Mouse (Mus musculus) urinary bladder, postnatal 36 days (tissue): ENCODE data around the gene Ppp1r27.
"Not testable (repeated sequence)": the region's sequence is repeated elsewhere in the genome, so short reads cannot be mapped to it uniquely, and the experiment has no call there.

Experiments
- DNase-seq, 2 experiments: peaks; one replicate each; pipeline ENCODE4 v3.0.0; 2022; ENCODE audit warnings: low spot score in 2 of 2, mixed read lengths in 1 of 2

Gene Ppp1r27

GRCm38 (mm10) chr11:120550810-120551440, at the start of gene Ppp1r27:
Ppp1r27 (minus strand) TSS chr11:120551132.
- no peak for DNase-seq

GRCm38 (mm10) chr11:120600716-120601115, 49.8 kb upstream of the Ppp1r27 start:
- no peak for DNase-seq

- DNase-seq, result no peak
Observed at GRCm38 (mm10) chr11:120598990-120599549, 48.1 kb upstream of the Ppp1r27 start.

DNA sequence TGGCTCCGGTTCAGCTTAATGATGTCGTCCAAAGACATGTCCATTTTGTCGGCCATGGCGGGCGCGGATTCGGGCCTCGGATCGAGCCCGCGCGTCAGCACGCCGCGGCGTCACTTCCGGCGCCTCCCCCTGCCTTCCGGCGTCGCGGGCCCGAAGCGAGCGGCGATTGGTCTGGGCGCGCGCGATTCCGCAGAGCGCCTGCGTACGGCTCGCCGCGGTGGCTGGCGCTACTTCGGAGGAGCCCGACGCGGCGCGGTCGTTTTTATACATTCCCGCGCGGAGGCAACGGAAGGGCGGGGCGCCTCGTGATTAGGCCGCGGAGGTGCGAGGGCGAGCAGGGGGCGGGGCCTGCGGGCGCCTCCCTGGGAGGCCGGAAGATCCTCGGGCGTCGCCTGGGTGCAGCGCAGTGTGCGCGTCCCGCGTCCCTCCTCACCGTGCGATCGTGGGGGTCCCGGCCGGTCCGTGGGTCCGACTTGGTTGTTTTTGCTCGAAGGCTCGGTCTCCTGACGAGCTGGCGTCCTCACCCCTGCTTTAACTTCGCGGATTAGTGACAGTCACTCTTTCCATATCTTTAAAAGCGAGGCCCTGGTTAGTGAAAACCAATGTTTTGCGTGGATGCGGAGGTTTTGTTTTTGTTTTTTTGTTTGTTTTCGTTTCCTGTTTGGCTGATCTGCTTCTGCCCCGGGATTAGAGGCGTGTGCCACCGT, 47.5 kb upstream of the Ppp1r27 start, which contains the start of the genes Alyref and Anapc11:
TSS of gene Alyref (minus strand) at position 83 of the 707 bp plus-strand sequence.
TSS of gene Anapc11 (plus strand) at position 139 of the 707 bp plus-strand sequence.
- peak; percentile 92 to 93 for DNase-seq

DNA sequence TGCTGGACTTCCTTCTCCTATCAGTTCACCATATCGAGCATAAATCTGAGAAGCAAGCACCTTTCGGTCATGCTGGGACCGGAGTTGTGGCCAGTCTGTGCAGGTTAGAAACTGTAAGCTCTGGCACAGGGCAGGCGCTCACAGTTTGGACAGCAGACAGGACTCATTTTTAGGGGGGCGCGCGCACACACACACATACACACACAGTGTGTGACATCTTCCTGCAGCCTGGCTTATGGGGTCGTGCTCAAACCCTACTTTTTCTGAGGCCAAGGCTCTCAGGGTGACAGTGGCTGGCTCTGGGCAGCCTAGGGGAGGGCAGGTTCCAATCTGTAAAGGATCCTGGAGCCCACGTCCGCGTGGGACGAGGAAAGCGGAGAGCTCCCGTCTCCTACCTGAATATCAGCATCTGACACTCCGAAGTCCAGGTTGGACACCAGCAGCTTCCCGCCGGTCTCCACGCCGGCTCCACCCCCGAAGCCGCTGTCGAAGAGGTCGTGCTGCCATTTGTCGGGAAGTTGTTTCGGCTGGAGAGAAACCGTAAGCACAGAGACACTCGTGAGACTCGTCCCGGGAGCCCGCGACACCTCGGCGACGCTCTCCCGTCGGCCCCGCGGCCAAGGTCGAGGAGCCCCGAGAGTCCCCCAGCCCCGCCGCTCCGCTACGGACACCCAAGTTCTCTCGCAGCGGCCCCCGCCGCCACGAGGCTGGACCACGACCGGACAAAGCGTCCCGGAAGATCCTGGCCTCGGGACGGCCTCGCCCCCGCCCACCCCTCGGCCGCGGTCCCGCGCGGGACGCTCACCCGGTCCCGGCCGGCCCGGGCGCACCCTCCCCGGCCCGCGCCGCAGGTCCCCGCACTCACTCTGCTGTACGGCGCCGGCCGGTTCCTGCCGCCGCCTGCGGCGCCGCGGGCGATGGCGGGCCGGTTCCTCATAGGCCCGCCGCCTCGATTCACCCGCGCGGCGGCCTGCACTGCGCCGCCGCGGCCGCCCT, 46.6 kb upstream of the Ppp1r27 start:
- DNase-seq, result no peak

GRCm38 (mm10) chr11:120588531-120588930, 37.6 kb upstream of the Ppp1r27 start:
- no peak for DNase-seq

DNA sequence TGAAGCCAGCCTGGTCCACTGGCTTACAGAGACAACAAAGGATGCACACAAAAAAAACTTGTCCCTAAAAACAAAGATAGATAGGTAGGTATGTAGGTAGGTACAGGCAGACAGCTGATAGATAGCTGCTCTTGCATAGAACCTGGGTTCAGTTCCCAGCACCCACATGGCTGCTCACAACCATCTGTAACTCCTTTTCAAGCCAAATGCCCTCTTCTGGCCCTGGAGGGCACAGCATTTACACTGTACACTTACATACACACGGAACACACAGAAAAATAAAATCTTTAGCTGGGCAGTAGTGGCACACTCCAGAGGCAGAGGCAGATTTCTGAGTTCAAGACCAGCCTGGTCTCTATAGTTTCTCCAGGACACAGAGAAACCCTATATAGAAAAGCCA, 33.0 kb upstream of the Ppp1r27 start:
- no peak for DNase-seq

DNA sequence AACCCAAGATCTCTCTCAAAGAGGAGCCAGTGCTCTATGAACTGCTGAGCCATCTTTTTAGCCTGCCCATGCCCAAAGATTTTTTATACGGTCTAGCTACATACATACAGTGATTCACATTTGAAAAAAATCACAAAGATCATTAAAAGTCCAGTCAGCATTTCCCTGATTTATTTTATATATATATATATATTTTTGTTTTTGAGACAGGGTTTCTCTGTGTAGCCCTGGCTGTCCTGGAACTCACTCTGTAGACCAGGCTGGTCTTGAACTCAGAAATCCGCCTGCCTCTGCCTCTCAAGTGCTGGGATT, 32.0 kb upstream of the Ppp1r27 start:
- not testable (repeated sequence) for DNase-seq

DNA sequence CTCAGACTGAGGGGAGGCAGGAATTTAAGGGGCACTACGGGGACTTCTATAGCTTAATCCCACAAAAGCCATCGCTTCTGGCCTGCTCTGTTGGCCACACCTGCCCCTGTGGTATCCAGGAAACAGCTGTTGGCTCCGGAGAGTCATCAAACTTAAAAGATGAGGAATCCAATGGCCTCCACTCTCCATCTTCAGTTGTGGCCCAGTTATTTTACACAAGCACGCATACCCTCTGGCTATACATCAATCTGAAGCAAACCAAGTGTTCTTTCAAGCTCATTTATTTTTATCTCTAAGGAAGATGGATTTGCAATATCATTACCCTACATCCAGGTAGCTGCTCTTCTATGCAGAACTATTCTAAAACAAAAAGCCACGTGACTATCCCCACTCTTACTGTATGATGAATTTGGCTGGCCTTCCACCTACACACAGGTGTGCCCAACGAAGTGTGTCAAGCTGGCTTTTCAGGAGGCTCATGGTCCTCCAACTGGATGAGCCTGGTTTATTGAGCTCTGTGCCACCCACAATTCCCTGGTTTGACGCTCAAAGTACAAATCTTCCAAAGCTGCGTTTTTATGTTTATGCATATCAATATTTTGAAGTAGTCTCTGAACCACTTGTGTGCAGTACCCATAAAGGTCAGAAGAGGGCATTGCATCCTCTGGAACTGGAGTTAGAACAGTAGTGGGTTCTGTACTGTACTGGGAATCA, 31.5 kb upstream of the Ppp1r27 start:
- no peak for DNase-seq

- DNase-seq, result peak; percentile 76 to 86
Observed at GRCm38 (mm10) chr11:120581490-120582267, 30.7 kb upstream of the Ppp1r27 start, which contains the start of gene Arhgdia. Arhgdia (minus strand) TSS chr11:120581624.

- peak in 1 of 2 experiments; percentile 35 for DNase-seq
Observed at GRCm38 (mm10) chr11:120580871-120581331, 30.0 kb upstream of the Ppp1r27 start.

DNA sequence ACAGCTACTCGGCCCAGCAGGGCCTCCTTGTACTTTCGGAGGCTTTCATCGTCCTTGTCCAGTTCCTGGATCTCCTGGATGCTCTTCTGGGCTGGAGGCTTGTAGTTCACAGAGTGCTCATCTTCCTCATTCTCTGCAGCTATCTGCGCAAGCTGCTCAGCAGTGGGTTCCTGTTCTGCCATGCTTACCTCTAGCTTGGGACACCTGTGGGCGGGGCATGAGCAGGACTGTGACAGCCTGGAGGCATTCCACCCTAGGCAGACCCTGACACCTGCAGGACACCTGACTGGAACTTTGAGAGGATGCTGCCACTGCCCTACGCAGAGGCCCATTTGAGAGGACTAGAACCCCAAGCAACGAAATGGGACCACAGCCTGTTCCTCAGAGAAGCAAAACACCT, 29.3 kb upstream of the Ppp1r27 start:
- DNase-seq, result peak in 1 of 2 experiments; percentile 20

DNA sequence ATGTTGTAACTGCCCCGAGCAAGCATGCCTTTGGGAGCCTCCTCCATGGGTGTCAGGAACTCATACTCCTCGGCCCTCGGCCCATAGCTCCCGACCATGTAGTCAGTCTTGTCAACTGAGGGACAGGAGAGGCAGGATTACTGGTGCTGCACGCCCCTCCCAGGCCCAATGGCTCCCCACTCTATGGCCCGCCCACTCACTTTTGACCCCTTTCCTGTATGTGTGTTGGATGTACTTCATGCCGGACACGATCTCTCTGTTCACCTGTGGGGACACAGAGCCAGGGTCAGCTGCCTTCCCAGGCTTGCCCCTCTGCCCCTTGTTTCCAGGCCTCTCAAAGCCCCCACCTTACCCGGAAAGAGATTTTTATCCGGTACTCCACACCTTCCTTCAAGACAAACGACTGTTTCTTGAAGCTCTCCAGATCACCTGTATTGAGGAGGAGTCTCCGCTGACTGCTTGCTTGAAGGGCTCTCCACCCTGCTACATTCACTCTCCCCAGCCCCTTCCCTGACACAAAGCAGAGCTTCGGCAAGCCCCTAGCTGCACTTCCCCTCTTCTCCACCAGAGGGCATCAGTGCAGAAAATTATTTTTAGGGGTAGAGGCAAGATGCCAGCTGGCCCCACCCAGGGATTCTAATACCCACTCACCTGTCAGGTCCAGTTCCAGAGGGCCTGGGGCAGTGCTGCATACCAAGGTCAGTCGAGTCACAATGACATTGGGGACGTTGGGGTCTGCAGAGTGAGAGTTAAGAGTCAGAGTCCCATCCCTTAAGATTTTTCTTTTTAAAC, 28.6 kb upstream of the Ppp1r27 start:
- peak in 1 of 2 experiments; percentile 61 for DNase-seq

DNA sequence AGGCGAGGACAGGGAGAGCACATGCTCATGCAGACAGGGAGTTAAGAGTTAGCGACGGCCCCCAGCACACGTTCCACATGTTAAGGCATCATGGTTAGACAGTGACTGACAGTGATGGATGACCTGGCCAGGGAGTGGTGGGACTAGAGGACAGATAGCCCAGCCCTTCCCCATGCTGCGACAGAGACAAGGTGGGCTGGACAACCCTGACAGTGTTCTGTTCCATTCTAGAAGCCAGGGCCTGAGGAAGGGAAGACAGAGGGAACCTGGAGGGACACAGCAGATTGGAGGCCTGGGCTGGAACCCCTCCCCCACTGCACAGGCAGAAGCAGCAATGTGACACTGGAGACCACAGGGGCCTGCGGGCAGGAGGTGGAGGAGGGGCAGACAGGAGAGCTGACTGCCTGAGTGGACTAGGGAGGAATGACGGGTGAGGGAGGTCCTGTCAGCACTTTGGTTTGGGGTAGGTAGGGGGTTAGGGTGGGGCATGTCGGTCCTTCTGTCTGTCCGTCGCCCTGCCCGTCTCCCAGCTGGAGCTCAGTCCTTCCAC, 27.8 kb upstream of the Ppp1r27 start:
- DNase-seq, result no peak

GRCm38 (mm10) chr11:120578024-120578693, 27.2 kb upstream of the Ppp1r27 start:
- no peak for DNase-seq

DNA sequence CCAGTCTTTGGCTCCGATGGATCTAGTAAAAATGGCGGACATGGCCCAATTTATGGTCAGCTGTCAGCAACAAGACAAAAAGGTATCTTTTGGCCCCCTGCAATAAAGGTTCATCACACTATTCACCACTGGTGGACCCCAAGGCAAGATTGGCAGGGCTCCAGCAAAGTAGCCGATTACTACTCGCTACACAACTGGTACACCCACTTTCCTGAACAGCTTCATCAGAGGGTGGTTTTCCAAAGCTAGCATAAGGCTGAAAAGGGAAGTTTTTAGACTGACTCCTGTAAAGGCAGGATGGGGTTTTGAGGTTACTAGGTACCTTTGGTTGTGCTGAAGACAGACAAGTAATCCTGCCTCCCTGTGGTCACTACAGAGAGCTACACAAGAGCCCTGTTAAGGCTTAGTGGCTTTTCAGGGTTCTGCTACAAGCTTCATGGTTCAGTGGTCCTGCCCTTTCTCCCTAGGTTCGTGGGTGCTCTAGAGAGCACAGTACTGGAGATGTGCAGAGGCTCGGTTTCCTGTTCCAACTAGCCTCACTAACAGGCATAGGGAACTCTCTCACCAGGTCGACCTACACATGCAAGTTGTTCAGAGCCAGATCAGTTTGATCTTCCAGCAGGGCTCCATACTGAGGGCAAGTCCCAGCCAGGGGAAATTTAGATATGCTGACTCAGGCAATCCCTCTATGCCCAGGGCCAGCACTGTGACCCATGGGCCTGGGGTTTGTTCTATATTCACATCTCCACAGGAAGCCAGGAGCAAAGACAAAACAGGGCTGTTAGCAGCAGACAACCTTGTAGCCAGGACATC, 26.5 kb upstream of the Ppp1r27 start:
- no peak for DNase-seq

DNA sequence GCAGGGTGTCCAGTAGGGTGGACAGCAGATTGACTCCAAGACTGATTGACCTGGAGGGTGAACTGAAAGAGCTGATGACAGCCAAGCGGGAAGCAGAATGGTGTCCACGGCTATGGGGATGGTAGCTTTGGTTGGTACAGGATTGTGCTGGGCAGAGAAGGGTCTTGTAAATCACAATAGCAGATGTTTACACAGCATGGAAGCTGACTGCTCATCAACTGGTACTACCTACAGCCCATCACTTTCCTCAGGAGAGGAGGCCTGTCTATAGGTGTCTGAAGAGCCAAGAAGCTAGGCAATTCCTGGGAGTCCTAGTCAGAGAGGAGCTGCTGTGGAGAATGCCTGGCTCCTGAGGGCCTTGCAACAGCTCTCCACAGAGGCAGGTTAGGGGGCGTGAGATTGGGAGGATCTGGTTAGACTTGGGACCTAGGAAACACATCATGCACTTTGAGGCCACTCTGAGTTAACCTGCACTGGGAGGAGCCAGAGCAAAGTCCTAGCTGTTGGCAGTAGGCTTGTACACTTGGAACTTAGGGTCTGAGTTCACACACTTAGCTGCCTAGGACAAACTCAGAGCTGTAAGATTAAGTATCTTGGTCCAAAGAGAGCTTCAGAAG, 25.5 kb upstream of the Ppp1r27 start:
- DNase-seq, result no peak
